Mouse (Mus musculus): ENCODE results near the gene Tmem179b. TPM values are rescaled to one million over a fixed set of nuclear protein-coding genes. Genes with fewer than 3 reads are reported as not detected.

Tmem179b gene
- polyA plus RNA-seq, 1 experiment: 30.8 TPM

DNA sequence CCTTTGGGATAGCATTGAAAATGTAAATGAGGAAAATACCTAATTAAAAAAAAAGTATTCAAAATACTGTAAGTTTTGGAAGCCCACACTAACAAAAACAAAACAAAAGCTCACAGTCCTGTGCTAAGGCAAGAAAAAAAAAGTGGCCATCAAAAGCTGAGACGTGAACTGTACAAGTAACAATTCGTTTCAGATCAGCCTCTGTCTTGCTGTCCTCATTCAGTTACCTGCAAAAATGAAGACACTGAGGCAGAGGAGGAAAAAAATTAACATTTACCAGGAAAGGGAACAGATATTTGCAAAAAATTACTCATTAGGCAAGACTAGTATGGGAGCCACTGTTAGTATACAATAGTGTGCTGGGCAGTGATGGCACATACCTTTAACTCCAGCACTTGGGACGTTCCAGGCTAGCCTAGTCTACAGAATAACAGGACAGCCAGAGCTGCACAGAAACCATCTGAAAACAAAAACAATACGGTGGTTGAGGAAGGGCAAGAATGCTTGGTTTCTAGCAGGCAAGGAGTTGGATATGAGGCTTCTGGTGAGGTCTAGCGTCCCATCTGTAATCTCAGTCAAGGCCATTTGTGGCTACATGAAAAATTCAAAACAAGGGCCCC, 46.7 kb downstream of the Tmem179b start:
- Histone ChIP-seq H3K27ac (ENCODE audit: control insufficient read depth, insufficient read depth, low read depth, low read length) (no peak overlapping the region), H3K36me3 (ENCODE audit: control insufficient read depth, insufficient read depth, low read length) (peaks cover 1% of the 10 kb centered on the region)
- TF ChIP-seq CTCF (IDR thresholded peaks at IDR 0.05; ENCODE audit: control insufficient read depth, insufficient read depth, insufficient replicate concordance, low read depth, low read length) (no peak), POLR2A (IDR thresholded peaks at IDR 0.05; ENCODE audit: control insufficient read depth, low read depth, low read length) (no peak)

DNA sequence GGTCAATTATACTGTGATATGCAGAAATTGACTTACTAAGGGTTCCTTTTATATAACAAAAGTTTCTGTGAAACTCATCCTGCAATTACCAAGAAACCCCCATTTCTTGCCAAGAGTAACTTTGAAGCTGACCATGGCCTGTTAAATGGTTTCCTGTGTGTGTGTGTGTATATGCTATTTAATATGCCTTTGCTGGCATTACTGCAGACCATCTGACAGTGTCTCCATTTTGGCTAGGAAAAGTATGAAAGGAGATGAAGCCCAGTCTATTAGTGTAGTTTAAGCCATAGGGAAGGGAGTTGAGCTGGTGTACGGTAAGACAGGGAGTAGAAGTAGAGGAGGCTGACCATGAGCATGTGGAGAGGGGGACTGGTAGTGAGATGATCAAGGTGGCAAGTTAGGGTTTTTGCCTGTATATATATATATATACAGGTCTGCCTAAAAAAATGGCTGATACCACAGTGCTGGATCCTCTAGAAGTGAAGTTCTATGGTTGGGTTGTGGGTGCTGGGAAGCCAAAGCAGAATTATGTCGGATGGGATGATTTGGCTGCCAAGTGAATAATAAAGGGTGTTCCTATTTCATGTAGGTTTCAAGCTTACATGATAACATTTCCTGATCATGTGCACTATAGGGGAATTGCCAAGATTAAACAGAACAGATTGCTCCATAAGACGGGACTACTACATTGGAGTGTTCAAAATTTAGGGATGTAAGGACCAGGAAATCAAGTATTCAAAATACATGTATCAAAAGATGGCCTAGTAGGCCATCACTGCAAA, 47.5 kb downstream of the Tmem179b start:
- Histone ChIP-seq H3K36me3 (ENCODE audit: control insufficient read depth, insufficient read depth, low read length) (peaks cover 1% of the 10 kb centered on the region), H3K4me1 (ENCODE audit: control insufficient read depth, insufficient read depth, low read length) (no peaks in the 10 kb centered on the region; the same call in 1 of the 2 replicates), H3K27me3 (ENCODE audit: control insufficient read depth, insufficient read depth, low read length) (no peaks in the 10 kb centered on the region), H3K4me3 (ENCODE audit: control insufficient read depth, low read depth, low read length) (no peak overlapping the region), H3K27ac (ENCODE audit: control insufficient read depth, insufficient read depth, low read depth, low read length) (no peak overlapping the region)
- no peak for TF ChIP-seq POLR2A (IDR thresholded peaks at IDR 0.05; ENCODE audit: control insufficient read depth, low read depth, low read length)
- no peak for TF ChIP-seq CTCF (IDR thresholded peaks at IDR 0.05; ENCODE audit: control insufficient read depth, insufficient read depth, insufficient replicate concordance, low read depth, low read length)

More for the DNA sequence above, 46.7 kb downstream of the Tmem179b start:
- no peaks in the 10 kb centered on the region for H3K27me3 ChIP-seq (ENCODE audit: control insufficient read depth, insufficient read depth, low read length)
- H3K4me1 ChIP-seq (ENCODE audit: control insufficient read depth, insufficient read depth, low read length): no peaks in the 10 kb centered on the region; the same call in 1 of the 2 replicates
- H3K4me3 ChIP-seq (ENCODE audit: control insufficient read depth, low read depth, low read length): no peak overlapping the region

DNA sequence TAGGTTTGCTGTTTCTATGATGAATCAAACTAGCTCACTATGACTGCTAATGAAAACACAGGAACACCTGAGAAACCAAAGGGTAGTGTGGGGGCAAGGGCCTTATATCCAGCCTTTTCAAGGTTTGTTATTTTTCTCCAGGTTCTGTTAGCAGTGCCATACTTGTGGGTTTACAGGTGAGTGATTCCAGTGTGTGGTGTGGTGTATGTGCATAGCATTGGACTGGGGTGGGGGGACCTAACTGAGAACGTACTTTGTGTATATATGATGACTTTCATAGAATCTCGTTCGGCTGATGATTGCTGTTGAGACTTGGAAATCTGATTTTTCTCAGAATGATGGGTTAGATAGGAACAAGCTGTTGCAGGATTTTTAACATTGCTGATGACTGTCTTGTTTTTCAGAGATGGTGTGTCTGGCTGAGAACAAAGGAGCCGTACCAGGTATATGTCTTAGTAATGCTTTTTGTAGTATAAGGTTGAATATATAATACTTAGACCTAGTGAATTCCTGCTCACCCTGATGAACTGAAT, 49.1 kb downstream of the Tmem179b start:
- Histone ChIP-seq H3K4me1 (ENCODE audit: control insufficient read depth, insufficient read depth, low read length) (no peaks in the 10 kb centered on the region; the same call in 1 of the 2 replicates), H3K27ac (ENCODE audit: control insufficient read depth, insufficient read depth, low read depth, low read length) (no peak overlapping the region), H3K4me3 (ENCODE audit: control insufficient read depth, low read depth, low read length) (no peak overlapping the region), H3K27me3 (ENCODE audit: control insufficient read depth, insufficient read depth, low read length) (no peaks in the 10 kb centered on the region), H3K36me3 (ENCODE audit: control insufficient read depth, insufficient read depth, low read length) (peaks cover 1% of the 10 kb centered on the region)
- TF ChIP-seq POLR2A (IDR thresholded peaks at IDR 0.05; ENCODE audit: control insufficient read depth, low read depth, low read length) (no peak), CTCF (IDR thresholded peaks at IDR 0.05; ENCODE audit: control insufficient read depth, insufficient read depth, insufficient replicate concordance, low read depth, low read length) (no peak)

DNA sequence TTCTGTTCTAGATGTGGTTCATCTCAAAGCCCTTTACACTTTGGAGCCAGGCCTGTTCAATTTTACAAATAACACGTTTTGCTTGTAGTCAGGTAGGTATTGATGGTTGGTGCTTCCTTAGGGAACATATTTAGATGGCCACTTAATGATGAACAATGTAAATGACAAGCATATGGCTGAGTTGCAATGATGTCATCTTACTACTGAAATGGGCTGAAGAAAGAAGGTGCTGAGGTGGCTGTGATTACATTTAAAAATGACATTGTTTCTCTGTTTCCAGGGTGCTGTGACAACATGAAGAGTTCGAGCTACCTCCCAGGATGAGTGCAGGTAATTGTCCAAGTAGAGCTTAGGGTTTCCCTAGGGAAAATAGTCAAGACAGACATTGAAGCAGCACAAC, 49.9 kb downstream of the Tmem179b start:
- TF ChIP-seq POLR2A (IDR thresholded peaks at IDR 0.05; ENCODE audit: control insufficient read depth, low read depth, low read length) (no peak), CTCF (IDR thresholded peaks at IDR 0.05; ENCODE audit: control insufficient read depth, insufficient read depth, insufficient replicate concordance, low read depth, low read length) (no peak)
- Histone ChIP-seq H3K27ac (ENCODE audit: control insufficient read depth, insufficient read depth, low read depth, low read length) (no peak overlapping the region), H3K36me3 (ENCODE audit: control insufficient read depth, insufficient read depth, low read length) (peaks cover 1% of the 10 kb centered on the region), H3K4me3 (ENCODE audit: control insufficient read depth, low read depth, low read length) (no peak overlapping the region), H3K27me3 (ENCODE audit: control insufficient read depth, insufficient read depth, low read length) (no peaks in the 10 kb centered on the region), H3K4me1 (ENCODE audit: control insufficient read depth, insufficient read depth, low read length) (no peaks in the 10 kb centered on the region; the same call in 1 of the 2 replicates)

DNA sequence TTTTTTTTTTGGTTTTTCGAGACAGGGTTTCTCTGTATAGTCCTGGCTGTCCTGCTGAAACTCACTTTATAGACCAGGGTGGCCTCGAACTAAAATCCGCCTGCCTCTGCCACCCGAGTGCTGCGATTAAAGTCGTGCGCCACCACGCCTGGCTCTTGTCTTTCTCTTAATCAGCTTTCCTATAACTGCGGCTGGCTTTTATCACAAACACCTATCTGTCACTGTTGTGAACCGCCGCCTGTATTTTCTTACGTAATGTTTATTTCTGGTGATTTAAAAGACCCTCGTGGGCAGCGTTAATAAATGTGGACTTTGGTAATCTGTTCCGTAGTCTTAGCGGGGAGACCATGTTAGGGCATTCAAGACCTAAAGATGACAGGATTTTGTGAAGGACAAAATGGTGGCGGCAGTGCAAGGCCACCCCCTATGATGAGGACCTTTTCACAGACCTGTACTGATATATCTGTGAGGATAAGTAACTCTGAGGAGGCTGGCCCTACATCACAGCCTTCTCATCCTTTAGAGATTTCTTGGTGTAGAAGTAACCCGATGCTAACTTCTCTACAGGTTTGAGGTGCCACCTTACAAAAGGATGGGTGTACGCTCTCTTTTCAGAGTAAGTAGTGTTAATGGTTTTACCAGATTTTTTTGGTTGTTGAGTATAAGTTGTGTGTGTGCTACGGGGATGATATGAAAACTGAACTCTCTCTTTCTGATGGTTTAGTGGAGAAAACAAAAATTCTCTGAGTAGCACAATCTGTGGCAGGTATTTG, 50.5 kb downstream of the Tmem179b start:
- peaks cover 1% of the 10 kb centered on the region for H3K36me3 ChIP-seq (ENCODE audit: control insufficient read depth, insufficient read depth, low read length)
- H3K27me3 ChIP-seq (ENCODE audit: control insufficient read depth, insufficient read depth, low read length): no peaks in the 10 kb centered on the region
- TF ChIP-seq CTCF (IDR thresholded peaks at IDR 0.05; ENCODE audit: control insufficient read depth, insufficient read depth, insufficient replicate concordance, low read depth, low read length) (no peak), POLR2A (IDR thresholded peaks at IDR 0.05; ENCODE audit: control insufficient read depth, low read depth, low read length) (no peak)
- no peaks in the 10 kb centered on the region; the same call in 1 of the 2 replicates for H3K4me1 ChIP-seq (ENCODE audit: control insufficient read depth, insufficient read depth, low read length)
- H3K4me3 ChIP-seq (ENCODE audit: control insufficient read depth, low read depth, low read length): peak overlapping the region; percentile 98
- H3K27ac ChIP-seq (ENCODE audit: control insufficient read depth, insufficient read depth, low read depth, low read length): peak overlapping the region; percentile 12

DNA sequence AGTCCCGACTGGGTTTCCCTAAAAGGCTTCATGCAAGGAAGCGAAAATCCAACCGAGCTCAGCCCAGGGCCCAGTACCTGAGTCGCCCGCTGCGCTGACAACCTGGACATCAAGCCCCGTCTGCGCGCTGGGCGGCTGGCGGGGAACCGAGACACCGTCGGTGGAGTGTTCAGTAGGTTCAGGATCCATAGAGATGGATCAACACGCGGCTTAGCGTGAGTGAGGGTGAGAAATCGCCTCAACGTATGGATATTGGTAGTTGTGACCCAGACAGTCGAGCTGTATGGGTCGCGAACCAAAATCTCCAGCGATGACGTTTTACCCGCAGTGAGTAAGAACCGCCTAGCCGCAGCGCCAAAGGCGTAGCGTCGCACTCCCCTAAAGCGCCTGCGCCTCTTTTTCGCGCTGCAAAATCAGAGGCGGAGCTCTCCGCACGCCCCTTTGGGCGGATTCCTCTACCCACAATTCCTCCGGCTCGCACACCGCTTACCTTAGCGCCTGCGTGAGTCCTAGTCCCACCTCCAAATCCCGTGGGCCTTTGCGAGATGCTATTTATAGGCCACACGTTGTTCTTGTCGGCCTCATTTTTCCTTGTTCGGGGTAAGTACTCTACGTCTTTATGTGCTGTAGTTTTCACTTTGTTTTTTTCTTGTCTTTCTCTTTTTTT, 51.2 kb downstream of the Tmem179b start, which contains the start of gene Slc3a2:
TSS of gene Slc3a2 (minus strand) at position 463 of the 667 bp plus-strand sequence.
- peak within 1 kb of the TSS; percentile 97 for H3K27ac ChIP-seq (ENCODE audit: control insufficient read depth, insufficient read depth, low read depth, low read length)
- no peak for TF ChIP-seq CTCF (IDR thresholded peaks at IDR 0.05; ENCODE audit: control insufficient read depth, insufficient read depth, insufficient replicate concordance, low read depth, low read length)
- peak; percentile 96 for TF ChIP-seq POLR2A (IDR thresholded peaks at IDR 0.05; ENCODE audit: control insufficient read depth, low read depth, low read length)
- no peaks in the 10 kb centered on the region; the same call in 1 of the 2 replicates for H3K4me1 ChIP-seq (ENCODE audit: control insufficient read depth, insufficient read depth, low read length)
- H3K36me3 ChIP-seq (ENCODE audit: control insufficient read depth, insufficient read depth, low read length): peaks cover 1% of the 10 kb centered on the region
- H3K4me3 ChIP-seq (ENCODE audit: control insufficient read depth, low read depth, low read length): peak within 1 kb of the TSS; percentile 98
- no peaks in the 10 kb centered on the region for H3K27me3 ChIP-seq (ENCODE audit: control insufficient read depth, insufficient read depth, low read length)

Data from testis, adult 2 months (tissue).